Mouse (Mus musculus): ENCODE data around the gene Ehd2.

DNA sequence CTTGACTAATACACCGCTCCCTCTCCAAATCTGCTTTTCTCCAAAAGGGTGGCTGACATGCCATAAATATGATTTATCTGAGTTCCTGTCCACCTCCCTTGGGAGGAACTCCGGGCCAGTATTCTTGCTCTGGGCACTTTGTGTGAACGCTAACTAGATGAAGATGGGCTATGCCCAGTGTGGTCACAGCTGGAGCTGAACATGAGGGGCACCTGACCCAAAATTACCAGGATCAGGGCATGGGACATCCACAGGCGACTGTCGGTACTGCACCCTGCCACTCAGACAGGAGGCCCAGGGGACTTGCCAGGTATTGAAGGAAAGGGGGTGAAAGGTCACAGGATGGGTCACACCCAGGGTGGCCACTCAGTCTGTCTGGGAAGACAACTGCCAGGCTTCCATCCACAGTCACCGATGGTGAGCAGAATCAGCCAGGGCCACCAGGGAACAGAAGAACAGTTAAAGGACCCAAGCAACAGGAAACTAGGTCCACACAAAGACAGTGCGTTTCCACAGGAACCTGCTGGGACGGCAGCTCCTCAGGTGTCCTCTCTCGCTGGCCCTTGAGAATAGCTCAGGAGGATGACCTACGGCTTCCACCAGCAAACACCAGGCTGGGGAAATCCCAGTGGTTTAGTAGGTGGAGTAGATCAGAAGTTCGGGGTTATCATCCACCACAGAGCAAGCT is 45.4 kb upstream of the Ehd2 start:
- no peak for TF ChIP-seq POLR2A (IDR thresholded peaks at IDR 0.05; ENCODE audit: low read depth, low read length)
- peak; percentile 59 for TF ChIP-seq CTCF (conservative IDR thresholded peaks at IDR 0.05; ENCODE audit: insufficient read depth, insufficient read length, low read depth, low read length)
